Mouse (Mus musculus) ES-Bruce4 (cell line): ENCODE measurements around the gene Atxn1. TPM values are rescaled to one million over a fixed set of nuclear protein-coding genes. Genes with fewer than 3 reads are reported as not detected.

Experiments used
- H3K27ac ChIP-seq: 2 replicates; pipeline ENCODE4 v1.5.1; 2012; ENCODE audit warnings: low read length, inconsistent platforms; ENCODE audit not compliant: insufficient read depth
- H3K27me3 ChIP-seq: 2 replicates; pipeline ENCODE4 v1.6.1; 2012; ENCODE audit warnings: mild to moderate bottlenecking, low read length, inconsistent platforms; ENCODE audit not compliant: control insufficient read depth, poor library complexity, insufficient read depth, severe bottlenecking
- H3K36me3 ChIP-seq: 2 replicates; pipeline ENCODE4 v1.6.1; 2012; ENCODE audit warnings: inconsistent platforms, mild to moderate bottlenecking, low read length, moderate library complexity; ENCODE audit not compliant: control insufficient read depth, poor library complexity, insufficient read depth, severe bottlenecking
- H3K4me1 ChIP-seq: one replicate; pipeline ENCODE4 v1.8.1; 2011; ENCODE audit warnings: low read length; ENCODE audit not compliant: control insufficient read depth, insufficient read depth
- H3K4me3 ChIP-seq: 2 replicates; pipeline ENCODE4 v1.5.1; 2011; ENCODE audit warnings: low read depth, mild to moderate bottlenecking, low read length
- H3K9ac ChIP-seq: 2 replicates; pipeline ENCODE4 v1.6.1; 2012; ENCODE audit warnings: low read depth, mild to moderate bottlenecking, inconsistent platforms; ENCODE audit not compliant: poor library complexity, severe bottlenecking
- H3K9me3 ChIP-seq: replicated peaks from 2 replicates; pipeline ENCODE4 v1.6.1; 2012; ENCODE audit warnings: mild to moderate bottlenecking, low read length, inconsistent platforms; ENCODE audit not compliant: control insufficient read depth, poor library complexity, insufficient read depth, severe bottlenecking
- CTCF ChIP-seq: IDR thresholded peaks from one replicate; pipeline ENCODE4 v1.8.1; 2011; ENCODE audit warnings: low read depth, low read length
- EP300 ChIP-seq: IDR thresholded peaks from 2 replicates; pipeline ENCODE4 v1.6.1; 2011; ENCODE audit warnings: low read depth, low read length; ENCODE audit not compliant: insufficient read depth
- POLR2A ChIP-seq: IDR thresholded peaks from one replicate; pipeline ENCODE4 v1.8.1; 2011; ENCODE audit warnings: low read length; ENCODE audit not compliant: insufficient read depth
- polyA plus RNA-seq: library from polyadenylated mRNA; stranded (reverse); fragments of >200 nt; gene quantifications from 2 replicates; pipeline ENCODE4 v1.2.4, GENCODE M21; 2011; ENCODE audit warnings: low read depth; ENCODE audit not compliant: missing spikeins, insufficient read depth, insufficient read length

Gene Atxn1
- polyA plus RNA-seq, 1 experiment = 10.1 TPM

- no peak overlapping the region for H3K9ac ChIP-seq
- H3K4me1 ChIP-seq = no peaks in the 10 kb centered on the region
- no peak overlapping the region for H3K4me3 ChIP-seq
- H3K27me3 ChIP-seq = no peaks in the 10 kb centered on the region; the same call in 1 of the 2 replicates
- no peak overlapping the region for H3K27ac ChIP-seq
- H3K36me3 ChIP-seq = no peaks in the 10 kb centered on the region
- no peak for TF ChIP-seq POLR2A
- TF ChIP-seq CTCF = no peak
- no peak for TF ChIP-seq EP300
- H3K9me3 ChIP-seq = no peaks in the 10 kb centered on the region
These were observed 99.2 kb downstream of the Atxn1 start for GRCm38 (mm10) chr13:45865620-45866019.

GRCm38 (mm10) chr13:45863779-45864178 lies 101.0 kb downstream of the Atxn1 start:
- Histone ChIP-seq H3K27ac (no peak overlapping the region), H3K9ac (no peak overlapping the region), H3K9me3 (no peaks in the 10 kb centered on the region), H3K27me3 (no peaks in the 10 kb centered on the region; the same call in 1 of the 2 replicates), H3K36me3 (no peaks in the 10 kb centered on the region), H3K4me3 (no peak overlapping the region), H3K4me1 (no peaks in the 10 kb centered on the region)
- TF ChIP-seq CTCF (no peak), EP300 (no peak), POLR2A (no peak)

DNA sequence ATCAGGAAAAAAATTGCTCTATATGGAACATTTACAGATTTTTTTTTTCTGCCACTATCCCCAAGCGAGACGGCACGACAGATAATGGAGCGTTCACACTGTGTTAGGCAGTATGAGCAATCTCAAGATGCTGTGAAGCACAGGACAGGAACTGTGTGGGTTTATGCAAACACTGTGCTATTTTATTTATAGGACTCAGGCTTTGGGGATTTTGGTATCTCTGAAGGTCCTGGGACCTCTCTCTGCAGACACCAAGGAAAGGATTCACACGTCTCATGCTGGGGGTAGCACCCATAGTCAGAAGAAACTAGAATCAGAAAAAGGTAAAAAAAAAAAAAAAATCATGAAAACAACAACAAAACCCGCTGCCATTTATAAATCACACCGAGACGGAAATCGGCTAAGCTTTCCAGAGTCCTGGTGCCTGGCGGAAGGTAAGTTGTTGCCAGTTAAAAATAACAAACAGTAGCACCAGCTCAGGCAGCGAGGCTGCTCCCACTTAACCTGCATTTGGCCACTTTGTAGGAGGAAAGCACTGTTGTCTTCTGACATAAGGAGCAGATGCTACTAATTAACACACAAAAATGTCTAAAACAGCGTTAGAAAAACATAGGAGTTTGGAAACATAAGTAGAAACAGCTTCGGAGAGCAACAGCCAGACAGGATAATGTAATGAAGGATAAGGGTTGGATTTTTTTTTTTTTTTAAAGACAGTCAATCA lies 102.8 kb downstream of the Atxn1 start:
- TF ChIP-seq EP300 = no peak
- no peak for TF ChIP-seq POLR2A
- no peak for TF ChIP-seq CTCF
- Histone ChIP-seq H3K4me1 (no peaks in the 10 kb centered on the region), H3K27me3 (no peaks in the 10 kb centered on the region; the same call in 1 of the 2 replicates), H3K27ac (no peak overlapping the region), H3K36me3 (no peaks in the 10 kb centered on the region), H3K9ac (no peak overlapping the region), H3K4me3 (no peak overlapping the region), H3K9me3 (no peaks in the 10 kb centered on the region)

GRCm38 (mm10) chr13:45861098-45861580 lies 103.7 kb downstream of the Atxn1 start:
- no peaks in the 10 kb centered on the region for H3K4me1 ChIP-seq
- no peaks in the 10 kb centered on the region; the same call in 1 of the 2 replicates for H3K27me3 ChIP-seq
- no peak for TF ChIP-seq EP300
- no peak for TF ChIP-seq CTCF
- TF ChIP-seq POLR2A = no peak
- no peak overlapping the region for H3K9ac ChIP-seq
- H3K4me3 ChIP-seq = no peak overlapping the region
- no peaks in the 10 kb centered on the region for H3K9me3 ChIP-seq
- no peaks in the 10 kb centered on the region for H3K36me3 ChIP-seq
- H3K27ac ChIP-seq = no peak overlapping the region

- no peaks in the 10 kb centered on the region for H3K4me1 ChIP-seq
- H3K9me3 ChIP-seq = no peaks in the 10 kb centered on the region
- no peak overlapping the region for H3K4me3 ChIP-seq
- H3K27ac ChIP-seq = no peak overlapping the region
- no peaks in the 10 kb centered on the region for H3K36me3 ChIP-seq
- H3K27me3 ChIP-seq = no peaks in the 10 kb centered on the region; the same call in 1 of the 2 replicates
- no peak overlapping the region for H3K9ac ChIP-seq
- no peak for TF ChIP-seq EP300
- TF ChIP-seq CTCF = no peak
- no peak for TF ChIP-seq POLR2A
These were observed 105.6 kb downstream of the Atxn1 start for GRCm38 (mm10) chr13:45859081-45859709.

GRCm38 (mm10) chr13:45857416-45857815 lies 107.4 kb downstream of the Atxn1 start:
- Histone ChIP-seq H3K4me3 (no peak overlapping the region), H3K36me3 (no peaks in the 10 kb centered on the region), H3K4me1 (no peaks in the 10 kb centered on the region), H3K9ac (no peak overlapping the region), H3K9me3 (no peaks in the 10 kb centered on the region), H3K27me3 (no peaks in the 10 kb centered on the region), H3K27ac (no peak overlapping the region)
- TF ChIP-seq EP300 (no peak), CTCF (no peak)
